12 mouse cellular contexts compared by ENCODE assay signal in the genomic region with DNA sequence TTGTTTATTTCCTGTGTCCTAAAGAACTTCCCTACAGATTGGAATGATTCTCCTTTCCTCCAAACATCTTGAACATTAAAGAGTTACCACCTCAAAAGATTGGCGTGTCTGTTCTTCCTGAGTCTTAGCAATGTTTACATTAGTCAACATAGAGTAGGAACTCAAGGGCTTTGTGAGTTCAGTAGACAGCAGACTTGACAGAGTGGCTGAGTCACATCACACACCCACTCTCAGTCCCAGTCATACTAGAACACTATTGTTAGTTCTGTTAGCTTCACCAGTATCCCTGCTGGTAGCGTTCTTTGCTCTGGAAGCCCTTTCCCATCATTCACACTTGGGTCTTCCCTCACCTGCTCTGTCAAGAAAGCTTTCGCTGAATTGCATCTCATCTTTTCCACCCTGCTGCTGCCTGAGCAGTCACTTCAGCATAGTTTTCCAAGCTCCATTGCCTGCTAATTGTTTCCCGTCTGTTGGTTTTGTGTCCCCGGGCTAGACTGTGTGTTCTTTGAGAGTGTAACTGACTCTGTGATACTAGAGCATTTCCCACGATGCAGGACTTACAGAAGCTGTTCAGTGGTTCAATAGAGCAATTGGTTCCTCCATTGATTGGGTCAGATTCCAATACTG.
"Had no signal": no experiment of that assay in that cellular context is flagged by ENCODE, and none has a peak within 500 bp of the region (broad histone marks: within the 10 kb centered on the region; RNA-seq: fewer than 3 reads in every experiment).

No protein-coding gene starts in this region.

- H3K9me3 ChIP-seq: limb, embryonic 13.5 days; liver, embryonic 12.5 days; lung, embryonic 15.5 days; midbrain, embryonic 12.5 days had no signal

- H3K4me2 ChIP-seq: limb, embryonic 13.5 days; liver, embryonic 12.5 days; lung, embryonic 15.5 days; midbrain, embryonic 12.5 days had no signal

- H3K27ac ChIP-seq: layer of hippocampus, adult 2 months; limb, embryonic 13.5 days; liver, embryonic 12.5 days; lung, embryonic 15.5 days; midbrain, embryonic 12.5 days had no signal

- DNase-seq: kidney, adult 9 months; kidney, postnatal 10 days; left cerebral cortex, postnatal 4 days; right cerebral cortex, postnatal 14 days; thymus, adult 18-20 months; thymus, postnatal 25 days had no signal

- H3K9ac ChIP-seq: limb, embryonic 13.5 days; liver, embryonic 12.5 days; lung, embryonic 15.5 days; midbrain, embryonic 12.5 days had no signal

- H3K4me3 ChIP-seq: layer of hippocampus, adult 2 months; limb, embryonic 13.5 days; liver, embryonic 12.5 days; lung, embryonic 15.5 days; midbrain, embryonic 12.5 days had no signal

- H3K27me3 ChIP-seq: limb, embryonic 13.5 days; liver, embryonic 12.5 days; lung, embryonic 15.5 days; midbrain, embryonic 12.5 days had no signal

- H3K4me1 ChIP-seq: liver, embryonic 12.5 days; lung, embryonic 15.5 days; midbrain, embryonic 12.5 days had no signal

- ATAC-seq: intestine, postnatal 0 days; liver, embryonic 12.5 days had no signal

- H3K36me3 ChIP-seq: limb, embryonic 13.5 days; liver, embryonic 12.5 days; lung, embryonic 15.5 days; midbrain, embryonic 12.5 days had no signal
